Mouse (Mus musculus) megakaryocyte, embryonic 14.5 days (primary cell): ENCODE data around the gene H2bfm.

Experiments used
- FLI1 ChIP-seq: IDR thresholded peaks from 2 replicates; pipeline ENCODE4 v1.6.1; 2012; ENCODE audit warnings: low read length, inconsistent platforms, mixed read lengths
- GATA1 ChIP-seq: IDR thresholded peaks from 3 replicates; pipeline ENCODE4 v1.6.1; 2012; ENCODE audit warnings: mixed read lengths, low read length, inconsistent platforms, borderline replicate concordance

DNA sequence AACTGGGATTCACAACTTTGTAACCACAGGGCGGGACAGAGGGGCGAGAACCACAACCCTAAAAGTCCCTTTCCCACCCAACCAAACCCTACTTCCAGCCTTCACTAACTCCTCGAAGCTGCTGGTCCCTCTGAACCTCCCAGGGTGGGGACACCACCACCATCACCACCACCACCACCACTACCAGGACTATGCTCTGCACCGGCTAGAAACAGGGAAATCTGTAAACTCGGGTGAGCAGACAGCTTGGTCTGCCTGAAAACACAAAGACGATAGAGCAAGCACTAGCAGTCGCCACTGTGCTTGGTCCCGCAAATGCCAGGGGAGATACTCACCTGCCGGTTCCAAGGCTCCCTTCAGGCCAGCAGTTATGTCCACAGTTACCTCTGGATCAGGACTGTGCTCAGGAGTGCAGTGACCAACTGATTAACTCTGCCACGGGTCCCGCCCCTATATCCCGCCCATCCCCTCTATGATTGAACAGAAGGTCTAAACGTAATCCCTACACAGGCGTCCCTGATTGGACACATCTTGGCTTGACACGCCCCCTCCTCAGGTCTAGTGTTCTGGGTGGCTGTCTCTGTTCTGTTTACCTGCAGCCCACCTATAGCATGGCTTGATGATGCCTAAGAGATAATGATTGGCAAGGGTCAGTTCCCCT lies 49.4 kb downstream of the H2bfm start, which contains the start of the genes Tmsb15l and Tmsb15b1:
- no peak for TF ChIP-seq GATA1
- TF ChIP-seq FLI1, result no peak
